Mouse (Mus musculus): Measurements from ENCODE around the gene Upf3a. TPM values are rescaled to one million over a fixed set of nuclear protein-coding genes. Genes with fewer than 3 reads are reported as not detected.

Gene Upf3a
- 22.7 TPM for total RNA-seq (2023)

DNA sequence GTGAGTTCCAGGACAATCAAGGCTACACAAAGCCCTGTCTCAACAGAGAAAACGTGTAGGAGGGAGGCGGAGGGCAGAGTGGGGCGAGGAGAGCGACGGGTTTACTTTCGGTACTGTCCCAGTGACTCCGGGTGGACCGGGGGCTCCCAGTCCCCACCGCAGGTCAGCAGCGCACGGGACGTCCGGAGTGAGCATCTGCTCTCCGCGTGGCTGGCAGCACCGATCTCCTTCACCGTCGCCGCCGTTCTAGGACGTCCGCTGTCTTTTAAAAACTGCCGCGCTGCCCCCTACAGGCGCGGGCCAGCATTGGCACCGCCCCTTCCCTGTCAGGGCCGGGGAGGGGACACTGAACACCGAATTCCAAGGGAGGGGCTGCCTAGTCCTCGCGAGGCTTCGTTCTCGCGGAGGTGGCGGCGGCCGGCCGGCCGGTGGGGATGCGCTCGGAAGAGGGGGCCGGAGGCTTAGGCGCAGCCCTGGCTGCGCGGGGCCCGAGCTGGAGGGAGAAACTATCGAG lies at the start of gene Upf3a:
Gene Upf3a, plus strand, starts transcription at position 366 of the 514 bp plus-strand sequence.

DNA sequence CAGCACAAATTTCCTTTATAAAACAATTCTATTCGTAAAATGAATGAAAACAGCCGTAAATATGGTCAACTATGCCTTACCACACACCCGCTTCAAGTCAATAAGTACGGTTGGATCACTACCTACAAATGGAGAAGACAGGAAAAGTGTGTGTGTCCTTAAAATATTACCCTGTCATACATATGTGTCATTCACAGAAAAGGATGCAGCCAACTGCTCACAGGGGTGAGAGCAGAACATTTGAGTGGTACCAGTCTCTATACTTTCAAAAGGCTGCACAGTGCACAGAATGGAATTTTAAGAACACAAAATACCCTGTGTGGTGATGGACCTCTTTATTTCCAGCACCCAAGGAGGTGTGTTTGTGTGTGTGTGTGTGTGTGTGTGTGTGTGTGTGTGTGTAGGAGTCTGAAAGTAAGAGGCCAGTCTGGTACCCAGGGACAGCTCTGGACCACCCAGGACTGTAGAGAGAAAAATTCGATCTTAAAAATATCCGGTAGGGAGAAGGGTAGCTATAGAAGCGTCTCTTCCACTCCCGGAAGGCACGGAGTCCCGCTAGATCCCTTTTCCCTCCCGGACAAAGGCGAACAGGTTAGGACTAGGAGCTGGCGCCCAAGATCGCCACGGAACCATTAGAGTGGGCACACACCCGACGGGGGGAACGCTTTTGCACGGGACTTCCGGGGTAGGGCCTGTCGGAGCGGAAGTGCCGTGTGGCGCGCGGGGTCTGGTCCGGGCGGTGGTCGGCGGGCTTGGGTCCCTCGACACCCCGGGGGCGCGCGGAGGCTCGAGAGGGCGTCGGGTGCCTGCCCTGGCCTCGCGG lies 28.2 kb upstream of the Upf3a start, which contains the start of gene Cdc16:
Gene Cdc16, plus strand, starts transcription at position 695 of the 823 bp plus-strand sequence.

GRCm38 (mm10) chr8:13838289-13838688 lies 52.9 kb downstream of the Upf3a start, which contains the start of gene AF366264:
AF366264 (minus strand) TSS chr8:13838389.

Other genes starting within 250 kb of the Upf3a start
- 5.3 TPM for gene 1700029H14Rik, start 223.2 kb upstream of the Upf3a start, total RNA-seq (2023)
- 323 TPM for gene Rasa3, start 108.0 kb upstream of the Upf3a start, total RNA-seq (2023)
- not detected for gene Cfap97d2, start 79.7 kb upstream of the Upf3a start, total RNA-seq (2023)
- 40.2 TPM for gene Cdc16, start 27.9 kb upstream of the Upf3a start, total RNA-seq (2023)
- not detected for gene AF366264, start 52.8 kb downstream of the Upf3a start, total RNA-seq (2023)
- 26.4 TPM for gene Champ1, start 84.0 kb downstream of the Upf3a start, total RNA-seq (2023)
- gene Coprs, start 104.7 kb downstream of the Upf3a start, total RNA-seq (2023), result not detected

All from CD8-positive naive resting alpha-beta T cell, adult 57 days (primary cell).